Mouse (Mus musculus) midbrain, embryonic 14.5 days (tissue): ENCODE measurements around the gene Hoxa5. TPM values are rescaled to one million over a fixed set of nuclear protein-coding genes. Genes with fewer than 3 reads are reported as not detected.

Experiments
- ATAC-seq: fragments of 200-750 bp; cut with Nextera tagmentation; 2 replicates; pipeline ENCODE4 v1.8.0; 2017; ENCODE audit warnings: moderate number of reproducible peaks, moderate library complexity; ENCODE audit not compliant: low FRiP score, low TSS enrichment
- DNase-seq: peaks from one replicate; pipeline ENCODE4 v3.0.0-alpha.2; 2015
- H3K27ac ChIP-seq: fragments of 300-500 bp; sonication (generic); replicated peaks from 2 replicates; pipeline ENCODE4 v1.5.1; 2014; ENCODE audit warnings: mild to moderate bottlenecking, low read depth, low read length, moderate library complexity
- H3K27me3 ChIP-seq: fragments of 300-500 bp; sonication (generic); 2 replicates; pipeline ENCODE4 v1.6.1; 2014; ENCODE audit warnings: low read length, control low read depth, mixed read lengths; ENCODE audit not compliant: control insufficient read depth, insufficient read depth
- H3K36me3 ChIP-seq: fragments of 300-500 bp; sonication (generic); 2 replicates; pipeline ENCODE4 v1.6.1; 2014; ENCODE audit warnings: low read length, control low read depth; ENCODE audit not compliant: control insufficient read depth, insufficient read depth
- H3K4me1 ChIP-seq: fragments of 300-500 bp; sonication (generic); 2 replicates; pipeline ENCODE4 v1.6.1; 2014; ENCODE audit warnings: mild to moderate bottlenecking, antibody characterized with exemption, low read length, control low read depth; ENCODE audit not compliant: control insufficient read depth, insufficient read depth
- H3K4me2 ChIP-seq: fragments of 300-500 bp; sonication (generic); 2 replicates; pipeline ENCODE4 v1.6.1; 2014; ENCODE audit warnings: mild to moderate bottlenecking, low read length, moderate library complexity
- H3K4me3 ChIP-seq: fragments of 300-500 bp; sonication (generic); replicated peaks from 2 replicates; pipeline ENCODE4 v1.5.1; 2014; ENCODE audit warnings: low read depth, low read length
- H3K9ac ChIP-seq: fragments of 300-500 bp; sonication (generic); replicated peaks from 2 replicates; pipeline ENCODE4 v1.6.1; 2014; ENCODE audit warnings: mild to moderate bottlenecking, low read length, moderate library complexity
- H3K9me3 ChIP-seq: fragments of 300-500 bp; sonication (generic); 2 replicates; pipeline ENCODE4 v1.6.1; 2016; ENCODE audit warnings: low read length, control low read depth, mixed read lengths; ENCODE audit not compliant: control insufficient read depth
- WGBS: fragments of 180-500 bp; shearing (Covaris S2); extraction: QIAGEN DNeasy Blood & Tissue Kit; methylation state at CpG from one replicate; pipeline ENCODE4 v1.1.7; 2014; 5-methylcytosine and 5-hydroxymethylcytosine counted together
- polyA plus RNA-seq: library from polyadenylated mRNA; unstranded; fragments of >200 nt; fragmentation: Nextera tagmentation; extraction: Ambion mirVana; gene quantifications from 2 replicates; pipeline ENCODE4 v1.2.1, GENCODE M21; 2014

The Hoxa5 gene
- polyA plus RNA-seq, 1 experiment from 2014 or later = not detected

GRCm38 (mm10) chr6:52242801-52243332, 38.5 kb upstream of the Hoxa5 start:
- Histone ChIP-seq H3K27me3 (peaks cover 99% of the 10 kb centered on the region), H3K4me3 (no peak overlapping the region), H3K36me3 (no peaks in the 10 kb centered on the region), H3K9ac (no peak overlapping the region), H3K27ac (no peak overlapping the region), H3K4me1 (no peaks in the 10 kb centered on the region), H3K9me3 (no peaks in the 10 kb centered on the region), H3K4me2 (no peak overlapping the region)
- DNase-seq = no peak
- ATAC-seq = no peak
- 2% methylated on average over 4 of the region's 4 CpGs for whole genome bisulfite sequencing

- Histone ChIP-seq H3K27me3 (peaks cover 99% of the 10 kb centered on the region), H3K4me3 (no peak overlapping the region), H3K4me2 (no peak overlapping the region), H3K36me3 (no peaks in the 10 kb centered on the region), H3K4me1 (no peaks in the 10 kb centered on the region), H3K9ac (no peak overlapping the region), H3K27ac (no peak overlapping the region), H3K9me3 (no peaks in the 10 kb centered on the region)
- 4% methylated on average over 9 of the region's 9 CpGs for WGBS
- DNase-seq (no peak), ATAC-seq (no peak)
Observed at GRCm38 (mm10) chr6:52241001-52241621, 36.7 kb upstream of the Hoxa5 start.

GRCm38 (mm10) chr6:52240389-52241000, 36.1 kb upstream of the Hoxa5 start, which contains the start of gene Hoxa10:
Gene Hoxa10, minus strand, starts transcription at chr6:52240854.
- Histone ChIP-seq H3K4me1 (no peaks in the 10 kb centered on the region), H3K9me3 (no peaks in the 10 kb centered on the region), H3K36me3 (no peaks in the 10 kb centered on the region), H3K4me3 (no peak within 1 kb of the TSS), H3K4me2 (no peak within 1 kb of the TSS), H3K9ac (no peak within 1 kb of the TSS), H3K27ac (no peak within 1 kb of the TSS), H3K27me3 (peaks cover 99% of the 10 kb centered on the region)
- WGBS = under 1% methylated on average over 35 of the region's 35 CpGs
- ATAC-seq = no peak
- peak; percentile 85 for DNase-seq

DNA sequence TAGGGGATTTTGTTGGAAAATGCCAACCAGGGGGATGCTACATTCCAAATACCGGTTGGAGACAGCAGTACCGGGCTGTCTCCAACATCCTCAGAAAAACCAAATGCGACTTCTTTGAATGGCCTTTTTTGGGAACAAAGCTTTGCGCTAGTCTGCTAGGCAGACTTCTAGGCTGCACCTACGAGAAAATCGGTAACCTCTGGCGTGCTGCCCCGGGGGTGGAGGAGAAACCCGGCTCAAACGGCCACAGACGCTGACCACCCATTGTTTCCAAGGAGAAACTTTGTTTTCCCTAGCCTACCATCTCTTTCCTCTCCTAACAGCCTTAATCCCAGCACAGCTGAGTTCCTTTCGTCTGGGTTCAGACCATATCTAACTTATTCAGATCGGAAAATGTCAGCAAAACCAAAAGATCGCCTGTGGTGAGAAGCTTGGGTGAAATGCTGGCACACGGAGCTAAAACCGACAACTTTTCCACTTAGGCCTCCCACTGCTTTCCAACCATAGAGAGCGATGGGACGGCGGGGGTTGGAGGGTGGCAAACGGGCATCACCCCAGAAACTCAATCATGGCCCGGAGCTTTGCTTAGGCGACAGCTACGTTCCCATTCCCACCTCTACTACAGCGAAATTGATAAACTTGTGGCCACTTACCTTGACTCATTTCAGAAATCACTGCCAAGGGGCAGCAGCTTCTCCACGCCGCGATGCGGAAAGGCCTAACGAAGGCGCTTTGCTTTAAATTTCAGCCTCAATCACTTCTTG, 35.4 kb upstream of the Hoxa5 start:
- no peaks in the 10 kb centered on the region for H3K9me3 ChIP-seq
- no peaks in the 10 kb centered on the region for H3K36me3 ChIP-seq
- no peaks in the 10 kb centered on the region for H3K4me1 ChIP-seq
- no peak overlapping the region for H3K4me3 ChIP-seq
- no peak overlapping the region for H3K9ac ChIP-seq
- peaks cover 99% of the 10 kb centered on the region for H3K27me3 ChIP-seq
- H3K4me2 ChIP-seq = no peak overlapping the region
- H3K27ac ChIP-seq = no peak overlapping the region
- DNase-seq = no peak
- no peak for ATAC-seq
- 2% methylated on average over 30 of the region's 30 CpGs for WGBS

GRCm38 (mm10) chr6:52238976-52239375, 34.6 kb upstream of the Hoxa5 start:
- ATAC-seq (no peak), DNase-seq (no peak)
- 1% methylated on average over 7 of the region's 7 CpGs for whole genome bisulfite sequencing
- peaks cover 99% of the 10 kb centered on the region for H3K27me3 ChIP-seq
- H3K4me2 ChIP-seq = no peak overlapping the region
- no peaks in the 10 kb centered on the region for H3K9me3 ChIP-seq
- H3K9ac ChIP-seq = no peak overlapping the region
- H3K36me3 ChIP-seq = no peaks in the 10 kb centered on the region
- H3K4me3 ChIP-seq = no peak overlapping the region
- no peak overlapping the region for H3K27ac ChIP-seq
- H3K4me1 ChIP-seq = no peaks in the 10 kb centered on the region

- WGBS = 2% methylated on average over 7 of the region's 7 CpGs
- no peak overlapping the region for H3K27ac ChIP-seq
- no peaks in the 10 kb centered on the region for H3K36me3 ChIP-seq
- no peak overlapping the region for H3K4me2 ChIP-seq
- H3K4me1 ChIP-seq = no peaks in the 10 kb centered on the region
- no peak overlapping the region for H3K4me3 ChIP-seq
- H3K9ac ChIP-seq = no peak overlapping the region
- DNase-seq (no peak), ATAC-seq (no peak)
- H3K9me3 ChIP-seq = no peaks in the 10 kb centered on the region
- H3K27me3 ChIP-seq = peaks cover 99% of the 10 kb centered on the region
Observed at GRCm38 (mm10) chr6:52238155-52238545, 33.8 kb upstream of the Hoxa5 start.

GRCm38 (mm10) chr6:52237346-52238154, 33.2 kb upstream of the Hoxa5 start:
- Histone ChIP-seq H3K9me3 (no peaks in the 10 kb centered on the region), H3K9ac (no peak overlapping the region), H3K36me3 (no peaks in the 10 kb centered on the region), H3K27me3 (peaks cover 99% of the 10 kb centered on the region), H3K27ac (no peak overlapping the region), H3K4me3 (no peak overlapping the region), H3K4me1 (no peaks in the 10 kb centered on the region), H3K4me2 (no peak overlapping the region)
- DNase-seq (no peak), ATAC-seq (no peak)
- WGBS = 7% methylated on average over 10 of the region's 10 CpGs

GRCm38 (mm10) chr6:52236806-52237205, 32.4 kb upstream of the Hoxa5 start:
- WGBS = 6% methylated on average over 3 of the region's 3 CpGs
- H3K9me3 ChIP-seq = no peaks in the 10 kb centered on the region
- DNase-seq (no peak), ATAC-seq (no peak)
- no peak overlapping the region for H3K27ac ChIP-seq
- H3K27me3 ChIP-seq = peaks cover 99% of the 10 kb centered on the region
- no peak overlapping the region for H3K4me2 ChIP-seq
- H3K9ac ChIP-seq = no peak overlapping the region
- no peaks in the 10 kb centered on the region for H3K36me3 ChIP-seq
- no peaks in the 10 kb centered on the region for H3K4me1 ChIP-seq
- no peak overlapping the region for H3K4me3 ChIP-seq
